Mouse (Mus musculus) E14TG2a.4 (cell line): ENCODE measurements around the gene Slc38a3.

Experiments
- CTCF ChIP-seq: conservative IDR thresholded peaks from 2 replicates; pipeline ENCODE4 v1.5.1; 2014; ENCODE audit warnings: low read length
- NANOG ChIP-seq: IDR thresholded peaks from 2 replicates; pipeline ENCODE4 v1.6.1; 2014; ENCODE audit warnings: borderline replicate concordance, low read length, mixed read lengths
- POU5F1 ChIP-seq: IDR thresholded peaks from 2 replicates; pipeline ENCODE4 v1.6.1; 2014; ENCODE audit warnings: low read length, borderline replicate concordance

- no peak for TF ChIP-seq CTCF
- TF ChIP-seq POU5F1, result no peak
- TF ChIP-seq NANOG, result no peak
Measured at GRCm38 (mm10) chr9:107682405-107682804, 13.1 kb upstream of the Slc38a3 start.
